Mouse (Mus musculus) hindbrain, embryonic 13.5 days (tissue): ENCODE measurements around the gene Mydgf. TPM values are rescaled to one million over a fixed set of nuclear protein-coding genes. Genes with fewer than 3 reads are reported as not detected.

Experiments used
- microRNA-seq: library from miRNA; unstranded; fragments of <30 nt; microRNA quantifications from one replicate; pipeline ENCODE4, GENCODE M21; 2016
- polyA plus RNA-seq: library from polyadenylated mRNA; unstranded; fragments of >200 nt; fragmentation: Nextera tagmentation; extraction: Ambion mirVana; gene quantifications from 2 replicates; pipeline ENCODE4 v1.2.1, GENCODE M21; 2015

Mydgf gene
- polyA plus RNA-seq, 1 experiment from 2014 or later = 69.2 TPM

Small RNAs within 50 kb of the gene (microRNA-seq; reads per million reads assigned to microRNA genes)
- not detected for gene Gm44397

Other genes with a start within 250 kb of the Mydgf start
- 8.2 and 8.7 TPM in 2 replicates for gene Zfp119b, start 234.4 kb downstream of the Mydgf start, polyA plus RNA-seq
- 5.0 and 6.8 TPM in 2 replicates for gene Ebi3, start 231.3 kb downstream of the Mydgf start, polyA plus RNA-seq
- 23.2 and 25.2 TPM in 2 replicates for gene Yju2, start 224.8 kb downstream of the Mydgf start, polyA plus RNA-seq
- gene Shd, start 213.5 kb downstream of the Mydgf start, polyA plus RNA-seq = 170 and 182 TPM in 2 replicates
- 159 and 172 TPM in 2 replicates for gene Fsd1, start 197.4 kb downstream of the Mydgf start, polyA plus RNA-seq
- gene Stap2, start 178.3 kb downstream of the Mydgf start, polyA plus RNA-seq = 5.7 and 5.8 TPM in 2 replicates
- 159 and 163 TPM in 2 replicates for gene Mpnd, start 178.2 kb downstream of the Mydgf start, polyA plus RNA-seq
- 116 and 118 TPM in 2 replicates for gene Sh3gl1, start 147.3 kb downstream of the Mydgf start, polyA plus RNA-seq
- gene Chaf1a, start 143.5 kb downstream of the Mydgf start, polyA plus RNA-seq = 6.1 and 6.9 TPM in 2 replicates
- 77.2 and 86.0 TPM in 2 replicates for gene Ubxn6, start 108.9 kb downstream of the Mydgf start, polyA plus RNA-seq
- 150 and 154 TPM in 2 replicates for gene Hdgfl2, start 104.3 kb downstream of the Mydgf start, polyA plus RNA-seq
- 0.10 TPM in 2 replicates for gene Plin4, start 74.1 kb downstream of the Mydgf start, polyA plus RNA-seq
- gene Plin5, start 66.3 kb downstream of the Mydgf start, polyA plus RNA-seq = 0.83 and 1.0 TPM in 2 replicates
- gene Lrg1, start 61.9 kb downstream of the Mydgf start, polyA plus RNA-seq = not detected in 2 replicates
- gene Sema6b, start 43.6 kb downstream of the Mydgf start, polyA plus RNA-seq = 10.5 and 11.7 TPM in 2 replicates
- gene Tnfaip8l1, start 21.4 kb downstream of the Mydgf start, polyA plus RNA-seq = 7.9 and 9.2 TPM in 2 replicates
- 24.5 and 26.5 TPM in 2 replicates for gene Dpp9, start 35.0 kb upstream of the Mydgf start, polyA plus RNA-seq
- gene Fem1a, start 72.9 kb upstream of the Mydgf start, polyA plus RNA-seq = 18.9 and 20.1 TPM in 2 replicates
- gene Ticam1, start 92.9 kb upstream of the Mydgf start, polyA plus RNA-seq = 1.3 and 1.4 TPM in 2 replicates
- gene Plin3, start 109.0 kb upstream of the Mydgf start, polyA plus RNA-seq = 20.0 and 23.5 TPM in 2 replicates
- gene Arrdc5, start 116.4 kb upstream of the Mydgf start, polyA plus RNA-seq = not detected in 2 replicates
- gene Uhrf1, start 119.4 kb upstream of the Mydgf start, polyA plus RNA-seq = 27.1 and 29.6 TPM in 2 replicates
- gene Kdm4b, start 142.1 kb upstream of the Mydgf start, polyA plus RNA-seq = 66.0 and 66.7 TPM in 2 replicates